Mouse (Mus musculus) cerebellum, adult 2 months (tissue): Measurements from ENCODE around the gene Rbpj.

Experiments
- CTCF ChIP-seq: fragments of 200-500 bp; IDR thresholded peaks from 2 replicates; pipeline ENCODE4 v1.5.1; 2011; ENCODE audit warnings: low read depth, mild to moderate bottlenecking, control low read depth, low read length, moderate library complexity, borderline replicate concordance; ENCODE audit not compliant: insufficient read depth
- POLR2A ChIP-seq: fragments of 200-500 bp; IDR thresholded peaks from 2 replicates; pipeline ENCODE4 v1.6.1; 2011; ENCODE audit warnings: low read length, control low read depth, borderline replicate concordance; ENCODE audit not compliant: insufficient read depth

- no peak for TF ChIP-seq CTCF
- no peak for TF ChIP-seq POLR2A
Measured at GRCm38 (mm10) chr5:53702686-53703085, 236.7 kb downstream of the Rbpj start.
